Mouse (Mus musculus) mouse trophoblast stem cell (cell line): Measurements from ENCODE around the gene Nucb2.

Experiments
- in situ Hi-C, 2 experiments: fragments of 300-500 bp; cut with MseI, MboI; formaldehyde crosslinking; loops; 2 replicates in 1 of 2; 3 replicates in 1 of 2; pipeline ENCODE4 v1.15.1; 2025

Nucb2 gene

DNA sequence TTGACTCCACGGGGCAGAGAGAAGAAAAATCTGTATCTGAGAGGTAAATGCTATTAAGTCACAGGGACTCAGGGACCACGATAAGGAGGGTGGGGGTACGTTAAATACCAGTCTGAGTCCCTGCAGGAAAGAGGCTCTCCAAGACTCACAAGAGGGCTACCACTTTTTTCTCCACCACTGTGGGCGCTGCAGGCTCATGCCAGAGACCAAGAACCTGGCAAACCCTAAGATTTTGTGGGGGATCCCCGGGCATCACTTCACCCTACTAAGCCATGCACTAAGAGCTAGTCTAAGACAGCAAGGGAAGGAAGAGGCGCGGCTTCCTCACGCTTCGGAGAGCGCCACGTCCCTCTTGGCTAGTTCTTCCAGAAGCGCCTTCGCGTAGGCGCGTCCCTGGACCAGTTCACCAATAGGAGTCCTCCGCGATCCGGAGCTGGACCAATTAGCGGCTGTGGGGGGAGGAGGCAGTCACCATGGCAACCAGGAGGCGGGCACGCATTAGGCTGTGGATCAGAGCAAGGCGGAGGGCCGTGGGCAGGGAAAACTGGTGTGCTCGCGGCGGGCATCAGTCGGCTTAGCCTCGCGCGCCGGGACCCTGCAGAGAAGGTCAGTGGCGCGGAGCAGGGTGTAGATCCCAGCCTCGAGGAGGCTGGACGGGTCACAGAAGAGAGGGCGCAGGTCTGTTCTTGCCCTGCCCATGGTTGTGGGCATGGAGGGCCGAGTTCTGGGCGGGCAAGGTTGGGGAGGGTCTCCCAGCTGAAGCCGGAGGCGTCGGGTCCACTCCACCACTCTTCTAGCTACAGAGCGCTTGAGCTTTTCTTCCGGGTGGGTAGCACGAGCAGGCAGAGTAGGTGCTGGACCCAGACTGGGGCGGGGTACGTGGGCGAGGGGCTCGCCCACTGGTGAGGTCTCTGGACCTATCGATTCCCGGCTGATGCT lies at the start of gene Nucb2:
Gene Nucb2 (plus strand): TSS at position 491 of the 939 bp plus-strand sequence.
- in situ Hi-C loops: no loop called here

DNA sequence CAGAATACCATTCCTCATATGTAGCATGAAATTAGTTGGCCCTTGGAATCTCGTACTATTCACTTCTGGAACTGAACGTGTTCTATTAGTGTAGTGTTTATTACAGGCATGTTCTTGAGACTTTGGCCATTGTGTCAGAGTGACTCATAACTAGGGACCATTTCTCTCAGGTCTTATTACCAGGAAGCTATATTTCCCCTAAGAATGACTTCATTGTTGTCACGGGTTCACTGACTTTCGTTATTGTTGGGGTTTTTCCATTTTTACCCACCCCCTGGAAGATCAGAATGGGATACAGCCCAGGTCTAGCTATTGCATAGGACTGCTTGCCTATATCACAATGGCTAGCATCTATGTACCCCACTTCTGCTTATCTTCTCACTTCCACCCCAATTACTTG lies 47.2 kb upstream of the Nucb2 start:
- in situ Hi-C loops: no loop called here

DNA sequence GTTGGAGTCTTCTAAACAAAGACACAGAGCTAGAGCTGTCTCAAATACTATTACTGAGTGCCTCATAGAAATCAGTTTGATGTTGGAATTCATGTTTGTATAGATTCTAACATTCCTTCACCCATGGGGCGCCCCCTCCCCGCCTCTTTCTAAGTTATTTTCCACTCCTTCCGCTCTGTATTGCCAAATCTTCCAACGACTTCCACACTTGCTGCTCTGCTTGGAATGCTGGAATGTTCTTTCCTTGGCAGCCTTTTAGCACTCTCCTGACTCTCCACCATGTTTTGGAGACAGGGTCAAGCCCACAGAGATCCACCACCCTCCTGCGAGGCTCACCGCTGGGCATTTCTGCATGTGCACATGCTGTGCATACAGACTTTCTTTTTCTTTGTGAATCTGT lies 46.8 kb upstream of the Nucb2 start:
- in situ Hi-C loops: no loop called here

DNA sequence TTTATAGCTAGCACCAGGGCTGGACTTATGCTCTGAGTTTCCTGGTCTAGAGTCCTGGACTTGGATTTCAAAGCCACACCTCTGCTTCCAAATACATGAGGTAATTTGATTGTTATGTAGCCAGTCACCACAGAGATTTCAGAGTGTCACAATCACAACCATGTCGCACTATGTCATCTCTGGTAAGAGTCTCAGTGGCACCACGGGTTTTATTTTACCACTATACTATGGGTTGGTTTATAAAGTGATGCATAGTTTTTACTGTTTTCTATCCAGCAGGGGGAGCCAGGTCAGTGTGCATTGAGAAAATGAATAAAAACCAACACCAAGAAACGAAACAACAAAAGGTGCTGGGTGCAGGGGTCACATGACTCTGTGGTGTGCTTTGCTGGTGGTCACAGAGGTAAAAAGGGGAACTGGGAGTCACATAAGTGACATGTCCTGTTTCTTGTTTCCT lies 45.2 kb upstream of the Nucb2 start:
- in situ Hi-C loops: no loop called here

DNA sequence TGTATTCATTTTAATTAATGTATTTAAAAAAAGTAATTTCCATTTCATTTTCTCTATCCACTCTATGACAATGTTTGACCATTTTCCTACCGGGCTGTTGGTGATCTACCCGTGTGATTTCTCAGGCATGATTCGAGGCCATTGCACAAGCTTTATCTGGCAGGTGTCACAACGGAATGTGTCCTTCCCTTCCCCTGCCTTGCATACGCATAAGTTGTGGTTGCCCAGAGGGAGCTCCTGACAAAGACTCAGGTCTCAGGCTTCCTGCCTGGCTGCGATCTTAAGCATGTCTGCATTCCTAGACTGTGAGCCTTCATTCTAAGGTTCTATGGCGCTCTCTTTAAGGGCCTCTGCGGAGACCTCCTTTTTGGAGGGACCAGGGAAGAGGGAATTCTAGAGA lies 42.1 kb upstream of the Nucb2 start:
- in situ Hi-C loops: no loop called here

DNA sequence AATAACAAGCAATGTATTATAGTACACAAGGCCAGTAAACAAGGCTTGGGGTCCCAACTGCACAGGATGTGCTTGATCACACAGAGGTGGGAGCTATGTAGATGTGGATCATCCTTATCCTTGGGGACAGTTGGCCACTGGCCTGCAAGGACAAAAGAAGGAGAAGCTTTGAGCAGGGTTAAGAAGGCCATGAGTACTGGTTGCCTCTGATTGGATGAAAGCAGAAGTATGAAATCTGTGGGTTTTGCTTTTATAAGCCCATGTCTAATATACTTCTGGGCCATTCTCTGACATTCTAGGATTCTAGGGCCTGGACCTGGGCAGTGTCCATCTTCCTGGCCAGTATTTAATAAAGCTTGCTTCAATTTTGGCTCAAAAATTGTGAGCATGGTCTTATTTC lies 28.3 kb upstream of the Nucb2 start:
- in situ Hi-C loops: no loop called here

DNA sequence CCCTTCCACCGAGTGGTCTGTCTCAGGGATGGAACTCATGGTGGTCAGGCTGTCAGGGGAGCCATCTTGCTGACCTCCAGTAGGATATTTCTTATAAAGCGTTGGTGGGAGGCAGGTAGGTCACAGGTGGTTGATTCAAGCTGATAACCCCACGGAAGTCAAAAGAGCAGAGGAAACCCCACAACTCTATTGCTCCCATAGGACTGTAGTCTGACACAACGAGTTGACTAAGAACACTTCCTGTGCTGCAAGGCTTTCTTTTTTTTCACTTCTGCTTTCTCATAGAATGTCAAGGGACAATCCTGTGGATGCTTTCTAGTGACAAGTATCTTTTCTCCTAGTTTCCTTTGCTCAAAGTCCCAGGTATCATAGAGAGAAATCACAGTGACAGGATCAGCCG lies 27.9 kb upstream of the Nucb2 start:
- in situ Hi-C loops: no loop called here

DNA sequence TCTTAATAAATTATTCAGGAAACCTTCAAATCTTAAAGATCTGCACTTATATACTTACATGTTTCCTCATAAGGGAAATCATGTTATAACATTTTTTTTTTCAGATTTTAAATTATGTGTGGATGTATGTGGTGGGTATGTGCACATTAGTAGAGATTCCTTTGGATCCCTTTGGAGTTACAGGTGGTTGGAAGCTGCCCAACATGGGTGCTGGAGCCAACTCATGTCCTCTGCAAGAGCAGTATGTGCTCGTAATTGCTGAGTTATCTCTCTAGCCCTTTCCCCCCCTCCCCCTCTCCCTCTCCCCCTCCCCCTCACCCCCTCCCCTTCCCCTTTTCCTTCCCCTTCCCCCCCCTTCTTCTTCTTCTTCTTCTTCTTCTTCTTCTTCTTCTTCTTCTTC lies 21.1 kb upstream of the Nucb2 start:
- in situ Hi-C loops: no loop called here

DNA sequence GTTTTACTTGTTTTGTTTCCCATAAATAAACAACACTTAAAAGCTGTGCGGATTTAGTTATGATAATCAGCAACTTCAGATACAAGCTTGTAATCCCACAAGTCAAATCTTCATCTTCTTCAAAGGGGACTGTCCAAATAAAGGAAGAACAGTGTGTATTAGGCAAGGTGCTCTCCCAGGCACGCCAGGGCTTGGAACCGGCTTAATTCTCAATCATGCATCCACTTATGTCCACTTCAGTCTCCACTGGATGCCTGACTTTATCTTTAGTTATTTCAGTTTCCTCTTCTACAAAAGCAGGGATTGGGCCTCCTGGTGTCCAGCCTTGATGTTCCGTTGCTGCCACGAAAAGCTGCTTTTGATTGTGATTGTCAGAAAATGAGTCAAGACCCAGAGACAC lies 20.4 kb upstream of the Nucb2 start:
- in situ Hi-C loops: no loop called here

DNA sequence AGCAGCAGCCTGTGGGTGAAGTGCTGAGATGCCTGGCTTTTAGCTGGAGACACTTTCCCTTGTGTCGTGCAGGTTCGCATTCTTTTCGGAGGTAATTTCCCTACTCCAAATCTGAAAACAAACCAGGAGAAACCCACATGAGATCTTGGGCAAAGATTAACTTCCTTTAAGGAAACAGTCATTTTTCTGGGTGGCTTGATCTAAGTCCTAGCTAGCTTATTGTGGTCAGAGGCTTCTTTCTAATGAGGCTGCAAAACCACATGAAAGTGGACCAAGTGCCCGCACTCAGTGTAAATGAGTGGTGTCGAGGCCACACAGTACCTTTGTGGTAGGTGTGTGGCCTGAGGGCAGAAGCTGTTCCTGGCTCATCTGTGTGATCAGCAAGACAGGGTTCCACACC lies 20.0 kb upstream of the Nucb2 start:
- in situ Hi-C loops: no loop called here

DNA sequence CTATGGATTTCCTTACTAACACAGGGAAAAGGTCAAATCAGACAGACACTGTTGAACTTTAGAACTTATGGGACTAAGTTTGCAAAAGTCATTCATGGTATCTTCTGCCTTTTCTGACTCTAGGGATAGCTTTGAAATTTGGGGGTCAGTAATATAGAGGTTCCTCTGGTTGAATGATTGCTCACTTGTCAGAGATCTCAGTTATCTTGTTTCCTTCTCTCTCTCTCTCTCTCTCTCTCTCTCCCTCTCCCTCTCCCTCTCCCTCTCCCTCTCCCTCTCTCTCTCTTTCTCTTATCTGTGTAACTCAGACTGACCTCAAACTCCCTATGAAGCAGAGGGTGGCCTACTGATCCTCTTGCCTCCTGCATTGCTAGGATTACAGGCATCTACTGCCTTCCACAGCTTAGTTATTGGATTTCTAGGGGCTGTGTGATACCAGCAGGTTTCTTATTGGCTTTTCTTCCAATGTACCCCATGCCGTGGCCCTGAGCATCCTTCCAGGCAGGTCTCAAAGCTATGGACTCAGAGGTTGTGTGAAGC lies 19.0 kb upstream of the Nucb2 start:
- in situ Hi-C loops: no loop called here

DNA sequence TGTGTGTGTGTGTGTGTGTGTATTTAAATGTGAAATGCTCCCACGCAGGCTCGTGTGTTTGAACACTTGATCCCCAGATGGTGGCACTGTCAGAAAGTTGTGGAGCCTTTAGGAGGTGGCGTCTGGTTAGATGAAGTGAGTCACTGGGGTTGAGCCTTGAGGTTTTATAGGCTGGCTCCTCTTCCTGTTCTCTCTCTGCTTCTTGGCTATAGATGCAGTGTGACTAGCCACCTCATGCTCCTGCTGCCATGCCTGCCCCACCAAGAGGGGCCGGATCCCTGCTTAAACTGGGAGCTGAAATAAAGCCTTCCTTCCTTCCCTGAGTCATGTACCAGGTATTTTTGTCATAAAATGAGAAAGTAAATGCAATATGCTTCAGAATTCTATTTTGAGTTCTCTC lies 13.1 kb upstream of the Nucb2 start:
- in situ Hi-C loops: no loop called here

DNA sequence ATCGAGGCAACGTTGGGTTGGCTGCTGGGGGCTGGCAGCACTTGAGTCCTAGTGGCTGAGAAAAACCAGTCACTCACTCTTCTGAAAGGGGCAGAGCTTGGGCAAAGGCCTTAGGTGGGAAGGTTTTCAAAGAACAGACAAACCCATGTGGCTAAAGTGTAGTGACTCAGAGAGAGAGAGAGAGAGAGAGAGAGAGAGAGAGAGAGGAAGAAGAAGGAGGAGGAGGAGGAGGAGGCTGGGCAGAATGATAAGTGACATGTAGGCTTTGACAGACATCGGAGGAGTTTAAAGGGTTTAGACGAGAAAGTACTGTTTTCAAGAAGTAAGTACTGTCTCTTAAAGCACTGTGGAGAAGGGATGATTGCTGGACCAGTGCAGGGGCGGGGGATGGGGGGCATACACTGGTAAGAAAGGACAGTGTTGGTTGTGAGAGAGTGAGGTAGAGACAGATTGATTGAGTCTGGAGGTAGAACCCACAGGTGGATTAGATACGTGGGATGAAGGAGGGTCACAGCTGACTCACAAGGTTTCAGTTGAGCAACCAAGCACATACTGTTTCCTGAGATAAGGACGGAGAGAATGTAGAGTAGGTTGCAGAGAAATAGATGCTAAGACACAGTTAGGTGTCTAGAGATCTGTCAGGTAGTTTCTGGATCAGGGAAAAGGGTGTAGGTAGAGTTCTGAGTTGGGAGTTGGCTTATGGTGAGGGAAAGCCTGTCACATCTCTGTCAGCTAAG lies 10.7 kb upstream of the Nucb2 start:
- in situ Hi-C loops: no loop called here

DNA sequence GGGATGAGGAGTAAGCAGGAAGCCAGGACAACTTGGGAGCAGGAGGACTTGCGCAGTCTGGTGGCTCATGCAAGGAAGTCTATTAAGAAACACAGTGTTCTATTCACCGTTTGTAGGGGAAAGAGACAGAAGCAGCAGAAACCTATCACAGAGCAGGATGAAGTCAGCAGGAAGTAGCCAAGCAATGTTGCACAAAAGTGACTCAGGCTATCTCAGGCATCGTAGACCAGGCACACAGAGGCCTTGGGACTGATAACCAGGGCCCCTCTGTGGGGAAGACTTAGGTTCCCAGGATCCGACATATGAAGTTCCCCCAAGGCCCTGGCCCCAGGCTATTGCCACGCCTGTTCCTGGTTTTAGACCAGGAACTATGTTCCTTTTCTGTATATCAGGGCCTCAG lies 9.6 kb upstream of the Nucb2 start:
- in situ Hi-C loops: no loop called here

DNA sequence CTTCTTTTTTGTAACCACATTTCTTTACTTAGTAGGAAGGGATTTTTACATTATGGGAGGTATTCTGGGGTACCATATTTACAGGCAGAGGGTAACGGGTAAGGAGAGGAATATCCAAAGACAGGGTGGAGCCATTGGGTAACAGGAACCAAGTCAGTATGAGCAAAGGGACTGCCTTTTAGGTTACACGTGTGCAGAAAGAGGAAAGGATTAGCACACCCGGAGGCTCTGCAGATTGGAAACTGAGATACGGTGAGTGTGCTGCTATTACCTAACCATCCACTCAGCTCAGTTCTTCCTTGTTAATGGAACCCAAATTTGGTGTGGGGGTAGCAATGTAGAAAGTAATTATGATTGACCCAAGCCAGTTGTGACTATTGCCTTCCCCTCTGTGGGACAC lies 7.4 kb upstream of the Nucb2 start:
- in situ Hi-C loops: no loop called here

DNA sequence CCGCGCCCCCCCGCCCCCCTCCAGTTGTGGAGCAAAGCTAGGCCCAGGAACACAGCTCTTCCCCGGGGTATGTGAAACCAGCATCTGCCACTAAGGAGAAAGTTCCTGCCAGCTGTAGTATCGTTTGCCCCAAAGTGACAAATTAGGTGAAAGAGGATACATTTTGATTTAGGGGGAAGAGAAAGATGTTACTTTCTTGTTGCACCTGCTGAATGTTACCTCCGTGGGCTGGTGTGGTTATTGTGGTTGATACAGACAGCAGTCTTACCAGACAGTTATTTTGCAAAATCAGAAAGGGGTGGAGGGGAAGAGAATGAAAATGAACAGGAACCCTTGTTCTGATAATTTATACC lies 625 bp downstream of the Nucb2 start:
- in situ Hi-C loops: no loop called here

DNA sequence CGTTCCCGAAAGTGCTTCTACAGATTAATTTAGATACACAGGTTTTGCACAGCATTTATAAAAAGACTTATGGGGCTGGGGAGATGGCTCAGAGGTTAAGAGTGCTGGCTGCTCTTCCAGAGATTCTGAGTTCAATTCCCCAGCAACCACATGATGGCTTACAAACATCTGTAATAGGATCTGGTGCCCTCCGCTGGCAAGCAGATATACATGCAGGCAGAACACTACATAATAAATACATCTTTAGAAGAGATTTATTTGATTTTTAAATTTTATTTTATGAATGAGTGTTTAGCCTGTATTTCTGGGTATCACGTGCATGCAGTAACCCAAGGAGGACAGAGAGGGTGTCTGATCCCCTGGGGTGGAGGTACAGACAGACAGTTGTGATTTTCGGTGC lies 9.9 kb downstream of the Nucb2 start:
- in situ Hi-C loops: no loop called here

DNA sequence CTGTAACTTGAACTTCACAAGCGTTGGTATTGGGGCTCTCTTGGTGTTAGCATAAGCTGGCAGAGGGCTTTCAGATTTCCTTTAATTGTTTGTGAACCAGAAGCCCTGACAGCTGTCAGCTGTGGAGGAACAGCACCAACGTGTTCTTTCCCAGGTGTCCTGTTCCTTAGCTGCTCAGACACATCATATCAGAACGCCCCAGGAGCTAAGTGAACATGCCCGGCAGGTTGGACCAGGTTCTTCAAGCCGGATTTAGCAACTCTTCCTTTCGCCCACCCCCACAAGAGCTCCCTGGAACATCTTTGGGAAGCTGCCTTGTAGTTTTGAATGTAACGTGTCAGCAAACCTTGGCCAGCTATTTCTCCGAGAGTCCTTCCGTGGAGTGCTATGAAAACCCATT lies 10.4 kb downstream of the Nucb2 start:
- in situ Hi-C loops: no loop called here

DNA sequence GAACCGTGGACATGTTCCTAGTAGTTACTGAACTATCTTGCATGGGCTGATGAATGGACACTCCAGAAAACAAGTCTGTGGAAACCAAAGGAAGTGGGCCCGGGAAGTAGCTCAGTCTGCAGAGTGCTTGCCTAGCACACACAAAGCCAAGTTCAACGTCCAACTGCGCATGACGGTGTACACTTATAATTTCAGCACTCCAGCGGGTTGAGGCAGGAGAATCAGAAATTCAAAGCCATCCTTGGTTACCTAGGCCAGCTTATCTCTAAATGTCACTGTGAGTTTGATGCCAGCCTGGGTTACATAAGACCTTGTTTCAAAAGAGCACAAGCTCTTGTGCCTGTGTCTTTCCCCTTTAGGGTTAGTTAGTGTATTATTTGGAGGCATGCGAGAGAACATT lies 10.9 kb downstream of the Nucb2 start:
- in situ Hi-C loops: no loop called here

DNA sequence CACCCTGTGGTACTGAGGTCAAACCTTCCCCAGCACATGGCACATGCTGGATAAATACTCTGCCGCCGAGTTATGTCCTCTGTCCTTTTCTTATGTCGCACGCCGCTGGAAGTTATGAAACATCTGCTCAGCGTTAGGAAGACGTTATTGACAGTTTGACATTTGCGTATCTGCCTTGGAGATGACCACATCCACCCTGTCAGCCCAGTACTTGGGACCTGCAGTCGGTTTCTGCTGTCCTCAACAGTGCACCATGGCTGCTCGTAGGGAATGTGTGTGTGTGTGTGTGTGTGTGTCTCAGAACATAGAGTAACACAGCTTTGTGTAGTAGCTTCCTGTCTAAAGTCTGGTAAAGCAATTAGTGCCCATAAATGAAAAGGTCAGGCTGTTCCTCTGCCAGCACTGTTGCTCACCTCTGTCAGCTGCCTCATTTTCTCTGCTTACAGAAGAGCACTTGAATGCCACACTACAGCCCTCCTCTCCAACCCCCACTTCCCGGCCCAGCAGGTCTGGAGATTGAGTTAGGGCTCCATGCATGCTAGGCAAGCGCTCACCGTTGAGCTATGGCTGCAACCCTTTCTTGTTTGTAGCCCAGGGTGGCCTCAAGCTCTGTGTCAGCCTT lies 11.5 kb downstream of the Nucb2 start:
- in situ Hi-C loops: no loop called here

DNA sequence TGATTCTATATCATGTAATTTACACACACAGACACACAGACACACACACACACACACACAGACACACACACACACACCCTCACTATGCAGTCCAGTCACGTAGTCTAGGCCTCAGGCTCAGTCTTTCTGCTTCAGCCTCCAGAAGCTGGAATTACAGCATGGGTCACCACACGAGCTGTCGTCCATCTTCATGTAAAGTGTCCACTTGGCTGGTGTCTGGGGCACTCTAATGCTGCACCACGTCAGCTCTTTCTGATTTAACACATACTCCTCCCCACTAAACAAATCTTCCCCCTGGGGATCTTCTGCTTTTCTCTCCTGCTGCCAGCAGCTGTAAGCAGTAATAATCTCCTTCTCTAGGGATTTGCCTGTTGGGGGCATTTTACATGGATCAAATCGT lies 13.1 kb downstream of the Nucb2 start:
- in situ Hi-C loops: no loop called here

DNA sequence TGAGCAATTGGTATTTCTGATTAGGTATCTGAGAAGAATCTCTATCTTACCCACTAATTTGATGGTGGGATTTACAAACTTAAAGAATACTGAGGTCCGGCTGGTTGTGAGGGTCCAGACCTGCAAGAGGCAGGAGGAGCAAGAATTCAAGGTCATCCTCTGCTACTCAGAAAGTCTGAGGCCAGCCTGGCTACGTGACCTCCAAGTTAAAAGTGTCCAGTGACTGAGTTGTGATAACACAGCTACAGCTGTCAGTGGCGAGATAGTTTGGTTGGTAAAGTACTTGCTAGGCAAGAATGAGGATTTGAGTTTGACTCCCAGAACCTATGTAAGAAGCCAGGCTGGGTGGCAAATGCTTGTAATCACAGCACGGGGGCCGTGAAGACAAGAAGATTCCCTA lies 14.0 kb downstream of the Nucb2 start:
- in situ Hi-C loops: no loop called here
